Mouse (Mus musculus) olfactory bulb, adult 2 months (tissue): ENCODE results near the gene Nf2. TPM values are rescaled to one million over a fixed set of nuclear protein-coding genes. Genes with fewer than 3 reads are reported as not detected.

Source experiments
- H3K27ac ChIP-seq: fragments of 200-500 bp; 2 replicates; pipeline ENCODE4 v1.5.1; 2012; ENCODE audit warnings: low read depth, low read length; ENCODE audit not compliant: insufficient read depth
- H3K4me1 ChIP-seq: fragments of 200-500 bp; 2 replicates; pipeline ENCODE4 v1.6.1; 2012; ENCODE audit warnings: low read length; ENCODE audit not compliant: control insufficient read depth, insufficient read depth
- H3K4me3 ChIP-seq: fragments of 200-500 bp; 2 replicates; pipeline ENCODE4 v1.5.1; 2012; ENCODE audit warnings: mild to moderate bottlenecking, low read depth, low read length, moderate library complexity; ENCODE audit not compliant: insufficient read depth
- CTCF ChIP-seq: fragments of 200-500 bp; IDR thresholded peaks from 2 replicates; pipeline ENCODE4 v1.5.1; 2012; ENCODE audit warnings: low read depth, mild to moderate bottlenecking, low read length, moderate library complexity; ENCODE audit not compliant: insufficient read depth
- POLR2A ChIP-seq: fragments of 200-500 bp; IDR thresholded peaks from 2 replicates; pipeline ENCODE4 v1.6.1; 2012; ENCODE audit warnings: mild to moderate bottlenecking, low read depth, low read length, moderate library complexity; ENCODE audit not compliant: insufficient read depth
- WGBS: fragments of 180-500 bp; shearing (Covaris S2); methylation state at CpG from one replicate; pipeline ENCODE4 v1.1.7; 2018; 5-methylcytosine and 5-hydroxymethylcytosine counted together
- polyA plus RNA-seq: library from polyadenylated mRNA; stranded (reverse); fragments of >200 nt; gene quantifications from 2 replicates; pipeline ENCODE4 v1.2.4, GENCODE M21; 2012; ENCODE audit warnings: low replicate concordance; ENCODE audit not compliant: missing spikeins, insufficient read depth, insufficient read length

Gene Nf2
- not detected in 2 replicates for polyA plus RNA-seq

GRCm38 (mm10) chr11:4849258-4849943 is at the start of gene Nf2:
Gene Nf2 (minus strand): TSS chr11:4849536.
- no peak within 1 kb of the TSS for H3K27ac ChIP-seq
- H3K4me1 ChIP-seq = peaks cover 3% of the 10 kb centered on the region; the same call in 1 of the 2 replicates
- H3K4me3 ChIP-seq = peak within 1 kb of the TSS; percentile 85
- under 1% methylated on average over 60 of the region's 60 CpGs for whole genome bisulfite sequencing
- TF ChIP-seq CTCF (no peak), POLR2A (peak; percentile 31; the same call in 1 of the 2 replicates)

GRCm38 (mm10) chr11:4894848-4895816 is 45.8 kb upstream of the Nf2 start, which contains the start of gene Thoc5:
Gene Thoc5 (plus strand): TSS chr11:4895320.
- WGBS = 2% methylated on average over 52 of the region's 52 CpGs
- peak within 1 kb of the TSS; percentile 73 for H3K4me3 ChIP-seq

GRCm38 (mm10) chr11:4886987-4887386 is 37.7 kb upstream of the Nf2 start:
- Histone ChIP-seq H3K27ac (no peak overlapping the region), H3K4me3 (no peak overlapping the region), H3K4me1 (no peaks in the 10 kb centered on the region)
- no peak for TF ChIP-seq POLR2A
- TF ChIP-seq CTCF = no peak
- 94% methylated on average over 3 of the region's 3 CpGs for WGBS

More at GRCm38 (mm10) chr11:4894848-4895816, 45.8 kb upstream of the Nf2 start, which contains the start of gene Thoc5:
- TF ChIP-seq POLR2A (peak; percentile 59), CTCF (no peak)
- H3K27ac ChIP-seq = peak within 1 kb of the TSS; percentile 85
- H3K4me1 ChIP-seq = peaks cover 4% of the 10 kb centered on the region

DNA sequence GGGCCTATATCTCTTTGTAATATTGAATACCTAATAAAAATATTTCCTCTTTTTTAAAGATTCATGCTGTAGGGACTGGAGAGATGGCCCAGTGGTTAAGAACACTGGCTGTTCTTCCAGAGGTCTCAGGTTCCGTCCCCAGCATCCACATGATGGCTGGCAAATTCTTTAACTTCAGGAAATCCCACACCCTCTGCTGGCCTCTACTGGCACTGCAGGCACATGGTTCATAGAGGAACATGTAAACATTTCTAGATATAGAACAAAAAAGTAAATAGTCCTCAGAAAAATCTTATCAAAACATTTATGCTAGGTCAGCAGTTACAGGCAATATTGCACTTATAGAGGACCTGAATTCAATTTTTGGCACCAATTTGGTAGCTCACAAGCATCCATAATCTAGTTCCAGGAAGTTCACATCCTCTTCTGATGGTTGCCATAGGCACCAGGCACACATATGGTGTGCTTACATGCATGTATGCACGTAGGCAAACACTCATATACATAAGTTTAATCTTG is 36.1 kb upstream of the Nf2 start:
- H3K27ac ChIP-seq = no peak overlapping the region
- WGBS = 56% methylated on average over 2 of the region's 2 CpGs
- TF ChIP-seq CTCF (no peak), POLR2A (no peak)
- H3K4me3 ChIP-seq = no peak overlapping the region
- H3K4me1 ChIP-seq = no peaks in the 10 kb centered on the region

DNA sequence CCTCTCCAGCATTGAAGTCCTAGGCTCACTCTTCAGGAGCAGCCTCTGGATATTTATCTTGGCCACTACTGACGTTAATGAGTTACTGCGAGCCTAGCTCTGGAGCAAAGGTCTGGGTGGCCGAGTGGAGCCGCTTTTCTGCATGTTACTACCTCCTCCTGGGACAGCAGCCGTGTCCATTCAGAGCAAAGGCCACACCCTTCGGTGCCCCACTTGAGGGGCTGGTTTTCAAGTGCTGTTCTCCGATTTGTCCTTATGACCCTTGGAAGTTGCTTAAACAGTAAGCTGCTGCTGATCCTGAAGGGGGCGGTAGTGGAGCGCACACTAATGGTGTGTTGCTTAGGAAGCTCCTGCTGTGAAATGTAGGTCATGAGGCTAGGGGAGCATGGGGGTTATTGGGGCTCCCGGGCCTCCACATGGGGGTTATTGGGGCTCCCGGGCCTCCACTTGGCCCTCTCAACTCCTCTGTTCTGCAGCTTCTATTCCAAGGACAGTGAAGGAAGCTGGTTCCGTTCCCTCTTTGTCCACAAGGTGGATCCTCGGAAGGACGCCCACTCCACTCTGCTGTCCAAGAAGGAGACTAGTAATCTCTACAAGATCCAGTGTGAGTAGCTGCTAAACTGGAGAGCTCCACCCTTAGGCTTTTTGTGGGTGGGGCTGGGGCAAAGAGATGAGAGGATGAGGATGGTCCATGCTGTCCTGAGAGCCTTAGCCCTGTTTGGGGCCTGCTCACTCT is 33.7 kb upstream of the Nf2 start:
- Histone ChIP-seq H3K4me1 (no peaks in the 10 kb centered on the region), H3K27ac (no peak overlapping the region), H3K4me3 (no peak overlapping the region)
- WGBS = 62% methylated on average over 14 of the region's 14 CpGs
- TF ChIP-seq CTCF (no peak), POLR2A (no peak)

DNA sequence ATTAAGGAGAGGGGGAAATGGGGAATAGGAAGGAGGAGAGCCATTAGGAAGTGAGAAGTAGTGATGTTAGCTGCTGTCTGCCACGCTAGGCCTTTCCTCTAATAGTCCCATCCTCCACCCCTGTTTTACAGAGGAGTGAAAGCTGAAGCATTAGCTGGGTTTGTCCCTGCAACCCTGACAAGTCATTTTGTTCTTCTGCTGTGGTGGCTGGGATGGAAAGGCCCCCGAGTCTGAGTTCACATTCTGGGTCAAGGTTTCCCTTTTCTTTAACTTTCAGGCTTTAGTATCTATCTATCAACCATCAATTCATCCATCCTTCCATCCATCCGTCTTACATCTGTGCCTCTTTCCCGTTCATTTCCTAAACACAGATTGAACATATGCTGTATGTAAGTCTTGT is 31.8 kb upstream of the Nf2 start:
- TF ChIP-seq CTCF = no peak
- Histone ChIP-seq H3K27ac (no peak overlapping the region), H3K4me3 (no peak overlapping the region), H3K4me1 (no peaks in the 10 kb centered on the region)
- 82% methylated on average over 4 of the region's 4 CpGs for WGBS

DNA sequence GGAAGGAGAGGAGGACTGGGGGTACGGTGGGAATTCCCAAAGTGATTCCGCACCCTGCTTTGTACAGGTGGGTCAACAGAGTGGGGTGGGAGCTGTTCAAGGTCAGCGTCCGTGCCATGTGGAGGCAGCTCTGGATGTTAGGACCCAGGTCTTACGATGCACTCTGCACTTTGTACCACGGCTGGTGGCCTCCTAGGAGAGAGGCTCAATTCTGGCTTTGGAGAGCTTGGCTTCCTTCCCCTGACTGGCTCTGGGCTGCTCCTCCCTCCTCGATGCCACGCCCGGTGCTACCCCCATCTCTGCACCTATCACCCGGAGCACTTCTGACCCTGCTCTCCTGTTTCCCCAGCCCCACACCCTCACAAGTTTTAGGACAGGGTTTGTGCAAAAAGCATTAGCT is 25.2 kb upstream of the Nf2 start:
- Histone ChIP-seq H3K27ac (no peak overlapping the region), H3K4me1 (peaks cover 8% of the 10 kb centered on the region), H3K4me3 (peak overlapping the region; percentile 92)
- 12% methylated on average over 10 of the region's 10 CpGs for WGBS
- TF ChIP-seq CTCF (no peak), POLR2A (no peak)

GRCm38 (mm10) chr11:4873755-4874475 is 24.6 kb upstream of the Nf2 start, which contains the start of gene Nipsnap1:
Gene Nipsnap1 (plus strand): TSS chr11:4873951.
- TF ChIP-seq POLR2A (peak; percentile 49), CTCF (no peak)
- no peak within 1 kb of the TSS for H3K27ac ChIP-seq
- WGBS = under 1% methylated on average over 30 of the region's 30 CpGs
- peak within 1 kb of the TSS; percentile 92 for H3K4me3 ChIP-seq
- peaks cover 8% of the 10 kb centered on the region for H3K4me1 ChIP-seq
